Mouse (Mus musculus) midbrain, embryonic 14.5 days (tissue): ENCODE results near the gene Rfx5. TPM values are rescaled to one million over a fixed set of nuclear protein-coding genes. Genes with fewer than 3 reads are reported as not detected.
"Not testable (repeated sequence)": the region's sequence is repeated elsewhere in the genome, so short reads cannot be mapped to it uniquely, and the experiment has no call there.

ENCODE experiments used
- ATAC-seq: fragments of 200-750 bp; cut with Nextera tagmentation; 2 replicates; pipeline ENCODE4 v1.8.0; 2017; ENCODE audit warnings: moderate number of reproducible peaks, moderate library complexity; ENCODE audit not compliant: low FRiP score, low TSS enrichment
- DNase-seq: peaks from one replicate; pipeline ENCODE4 v3.0.0-alpha.2; 2015
- H3K27ac ChIP-seq: fragments of 300-500 bp; sonication (generic); replicated peaks from 2 replicates; pipeline ENCODE4 v1.5.1; 2014; ENCODE audit warnings: mild to moderate bottlenecking, low read depth, low read length, moderate library complexity
- H3K27me3 ChIP-seq: fragments of 300-500 bp; sonication (generic); 2 replicates; pipeline ENCODE4 v1.6.1; 2014; ENCODE audit warnings: low read length, control low read depth, mixed read lengths; ENCODE audit not compliant: control insufficient read depth, insufficient read depth
- H3K36me3 ChIP-seq: fragments of 300-500 bp; sonication (generic); 2 replicates; pipeline ENCODE4 v1.6.1; 2014; ENCODE audit warnings: low read length, control low read depth; ENCODE audit not compliant: control insufficient read depth, insufficient read depth
- H3K4me1 ChIP-seq: fragments of 300-500 bp; sonication (generic); 2 replicates; pipeline ENCODE4 v1.6.1; 2014; ENCODE audit warnings: mild to moderate bottlenecking, antibody characterized with exemption, low read length, control low read depth; ENCODE audit not compliant: control insufficient read depth, insufficient read depth
- H3K4me2 ChIP-seq: fragments of 300-500 bp; sonication (generic); 2 replicates; pipeline ENCODE4 v1.6.1; 2014; ENCODE audit warnings: mild to moderate bottlenecking, low read length, moderate library complexity
- H3K4me3 ChIP-seq: fragments of 300-500 bp; sonication (generic); replicated peaks from 2 replicates; pipeline ENCODE4 v1.5.1; 2014; ENCODE audit warnings: low read depth, low read length
- H3K9ac ChIP-seq: fragments of 300-500 bp; sonication (generic); replicated peaks from 2 replicates; pipeline ENCODE4 v1.6.1; 2014; ENCODE audit warnings: mild to moderate bottlenecking, low read length, moderate library complexity
- H3K9me3 ChIP-seq: fragments of 300-500 bp; sonication (generic); 2 replicates; pipeline ENCODE4 v1.6.1; 2016; ENCODE audit warnings: low read length, control low read depth, mixed read lengths; ENCODE audit not compliant: control insufficient read depth
- WGBS: fragments of 180-500 bp; shearing (Covaris S2); extraction: QIAGEN DNeasy Blood & Tissue Kit; methylation state at CpG from one replicate; pipeline ENCODE4 v1.1.7; 2014; 5-methylcytosine and 5-hydroxymethylcytosine counted together
- polyA plus RNA-seq: library from polyadenylated mRNA; unstranded; fragments of >200 nt; fragmentation: Nextera tagmentation; extraction: Ambion mirVana; gene quantifications from 2 replicates; pipeline ENCODE4 v1.2.1, GENCODE M21; 2014

Gene Rfx5
- 8.3 and 8.6 TPM in 2 replicates for polyA plus RNA-seq

- H3K36me3 ChIP-seq: peaks cover 33% of the 10 kb centered on the region
- DNase-seq (peak; percentile 96), ATAC-seq (peak; percentile 97)
- under 1% methylated on average over 50 of the region's 50 CpGs for WGBS
- no peaks in the 10 kb centered on the region for H3K9me3 ChIP-seq
- H3K4me1 ChIP-seq: peaks cover 15% of the 10 kb centered on the region
- H3K4me3 ChIP-seq: peak within 1 kb of the TSS; percentile 57
- peak within 1 kb of the TSS; percentile 53 for H3K4me2 ChIP-seq
- H3K9ac ChIP-seq: peak within 1 kb of the TSS; percentile 76
- peak within 1 kb of the TSS; percentile 88 for H3K27ac ChIP-seq
- no peaks in the 10 kb centered on the region for H3K27me3 ChIP-seq
Observed at GRCm38 (mm10) chr3:94953764-94954616, at the start of gene Rfx5. Rfx5 (plus strand) TSS chr3:94954075.

GRCm38 (mm10) chr3:94904759-94905158 lies 49.1 kb upstream of the Rfx5 start:
- not testable (repeated sequence) for H3K36me3 ChIP-seq, H3K4me3 ChIP-seq, H3K9me3 ChIP-seq, DNase-seq, H3K9ac ChIP-seq, H3K27me3 ChIP-seq, ATAC-seq, H3K4me1 ChIP-seq, H3K4me2 ChIP-seq, H3K27ac ChIP-seq
- WGBS: 61% methylated on average over 3 of the region's 3 CpGs

- DNase-seq: no peak
- Histone ChIP-seq H3K27ac (no peak overlapping the region), H3K27me3 (no peaks in the 10 kb centered on the region), H3K4me2 (no peak overlapping the region), H3K4me1 (no peaks in the 10 kb centered on the region), H3K9me3 (no peaks in the 10 kb centered on the region), H3K9ac (no peak overlapping the region), H3K36me3 (no peaks in the 10 kb centered on the region), H3K4me3 (no peak overlapping the region)
- ATAC-seq: no peak
- 47% methylated on average over 1 of the region's 1 CpGs for WGBS
Observed at GRCm38 (mm10) chr3:94906482-94906881, 47.4 kb upstream of the Rfx5 start.

- Histone ChIP-seq H3K4me2 (no peak overlapping the region), H3K4me3 (no peak overlapping the region), H3K36me3 (no peaks in the 10 kb centered on the region), H3K4me1 (no peaks in the 10 kb centered on the region), H3K9ac (no peak overlapping the region), H3K27me3 (no peaks in the 10 kb centered on the region), H3K27ac (no peak overlapping the region), H3K9me3 (no peaks in the 10 kb centered on the region)
- WGBS: 86% methylated on average over 2 of the region's 2 CpGs
- ATAC-seq (no peak), DNase-seq (no peak)
Observed at GRCm38 (mm10) chr3:94911050-94911693, 42.7 kb upstream of the Rfx5 start.

- Histone ChIP-seq H3K9me3 (no peaks in the 10 kb centered on the region), H3K4me1 (no peaks in the 10 kb centered on the region), H3K27me3 (no peaks in the 10 kb centered on the region), H3K4me3 (no peak overlapping the region), H3K4me2 (no peak overlapping the region), H3K27ac (no peak overlapping the region), H3K9ac (no peak overlapping the region), H3K36me3 (no peaks in the 10 kb centered on the region)
- WGBS: 80% methylated on average over 5 of the region's 5 CpGs
- no peak for DNase-seq
- no peak for ATAC-seq
Observed at GRCm38 (mm10) chr3:94913801-94914200, 40.1 kb upstream of the Rfx5 start.

GRCm38 (mm10) chr3:94915903-94916741 lies 37.8 kb upstream of the Rfx5 start:
- no peak for DNase-seq
- no peak for ATAC-seq
- WGBS: 93% methylated on average over 7 of the region's 7 CpGs

GRCm38 (mm10) chr3:94917816-94918361 lies 36.0 kb upstream of the Rfx5 start:
- no peaks in the 10 kb centered on the region for H3K4me1 ChIP-seq
- no peaks in the 10 kb centered on the region for H3K27me3 ChIP-seq
- H3K4me2 ChIP-seq: no peak overlapping the region
- no peaks in the 10 kb centered on the region for H3K36me3 ChIP-seq
- no peak overlapping the region for H3K9ac ChIP-seq
- H3K9me3 ChIP-seq: no peaks in the 10 kb centered on the region
- no peak overlapping the region for H3K4me3 ChIP-seq
- 30% methylated on average over 14 of the region's 14 CpGs for WGBS
- DNase-seq (peak; percentile 8), ATAC-seq (no peak)
- no peak overlapping the region for H3K27ac ChIP-seq

More at GRCm38 (mm10) chr3:94915903-94916741, 37.8 kb upstream of the Rfx5 start:
- H3K4me1 ChIP-seq: no peaks in the 10 kb centered on the region
- no peak overlapping the region for H3K9ac ChIP-seq
- H3K36me3 ChIP-seq: no peaks in the 10 kb centered on the region
- H3K9me3 ChIP-seq: no peaks in the 10 kb centered on the region
- H3K4me2 ChIP-seq: no peak overlapping the region
- no peak overlapping the region for H3K27ac ChIP-seq
- no peaks in the 10 kb centered on the region for H3K27me3 ChIP-seq
- H3K4me3 ChIP-seq: no peak overlapping the region

GRCm38 (mm10) chr3:94918845-94919244 lies 35.0 kb upstream of the Rfx5 start:
- Histone ChIP-seq H3K4me2 (no peak overlapping the region), H3K9ac (no peak overlapping the region), H3K9me3 (no peaks in the 10 kb centered on the region), H3K27me3 (no peaks in the 10 kb centered on the region), H3K36me3 (no peaks in the 10 kb centered on the region), H3K4me3 (no peak overlapping the region), H3K27ac (no peak overlapping the region), H3K4me1 (no peaks in the 10 kb centered on the region)
- DNase-seq: no peak
- 75% methylated on average over 4 of the region's 4 CpGs for WGBS
- ATAC-seq: no peak
